Mouse (Mus musculus) activated CD4-positive, CD25-positive, alpha-beta regulatory T cell, adult 4 months (primary cell): Measurements from ENCODE around the gene Gm5127. TPM values are rescaled to one million over a fixed set of nuclear protein-coding genes. Genes with fewer than 3 reads are reported as not detected.

Experiments
- ATAC-seq: one replicate; pipeline ENCODE4 v1.8.0; 2017
- polyA plus RNA-seq, 2 experiments: library from polyadenylated mRNA; unstranded; fragments of 100-300 nt; shearing (Covaris generic); gene quantifications; one replicate each; pipeline ENCODE4 v1.2.1; 2017

Gene Gm5127
- polyA plus RNA-seq: 1 to 10 TPM; 2.3 to 4.4 TPM

DNA sequence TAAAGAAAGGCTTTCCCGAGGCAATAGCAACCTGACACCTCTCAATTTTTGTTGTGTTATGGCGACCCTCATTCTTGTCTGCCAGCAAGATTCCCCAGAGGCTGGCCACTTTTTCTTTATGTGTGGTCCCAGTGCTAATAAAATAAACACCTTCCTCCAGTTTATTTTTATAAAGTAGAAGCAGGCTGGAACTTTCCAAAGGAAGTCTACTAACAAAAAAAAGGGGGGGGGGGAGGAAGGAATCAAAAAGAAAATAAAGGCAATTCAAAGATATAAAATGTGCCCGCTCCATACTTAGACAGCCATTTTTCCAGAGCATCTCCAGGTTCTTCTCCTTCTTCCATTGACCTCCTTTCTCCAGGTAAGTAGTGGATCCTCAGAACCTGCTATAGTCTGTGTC, at the start of gene Gm5127:
Gene Gm5127, plus strand, starts transcription at position 301 of the 400 bp plus-strand sequence.
- ATAC-seq: no peak

DNA sequence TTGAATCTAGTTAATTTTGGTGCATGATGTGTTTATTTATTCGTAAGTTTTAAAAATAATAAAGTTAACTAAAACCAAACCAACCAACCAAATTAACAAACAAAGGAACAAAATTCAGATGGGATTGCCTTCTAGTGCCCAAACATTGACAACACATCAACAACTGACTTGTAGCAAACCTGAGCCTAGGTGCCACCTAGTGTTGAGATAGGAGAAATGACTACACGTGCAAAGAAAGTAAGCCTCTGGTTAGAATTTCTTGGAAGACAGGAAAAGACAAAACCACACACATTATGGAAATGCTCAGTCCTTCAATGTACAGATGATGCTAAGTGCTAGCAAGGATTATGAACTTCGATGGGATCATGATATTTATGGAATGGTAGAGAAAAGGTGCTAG, 46.6 kb upstream of the Gm5127 start:
- no peak for ATAC-seq

- no peak for ATAC-seq
Measured at GRCm38 (mm10) chrX:106555457-106555856, 27.5 kb upstream of the Gm5127 start.

- ATAC-seq: no peak
Measured at GRCm38 (mm10) chrX:106578966-106579365, 4.0 kb upstream of the Gm5127 start.

DNA sequence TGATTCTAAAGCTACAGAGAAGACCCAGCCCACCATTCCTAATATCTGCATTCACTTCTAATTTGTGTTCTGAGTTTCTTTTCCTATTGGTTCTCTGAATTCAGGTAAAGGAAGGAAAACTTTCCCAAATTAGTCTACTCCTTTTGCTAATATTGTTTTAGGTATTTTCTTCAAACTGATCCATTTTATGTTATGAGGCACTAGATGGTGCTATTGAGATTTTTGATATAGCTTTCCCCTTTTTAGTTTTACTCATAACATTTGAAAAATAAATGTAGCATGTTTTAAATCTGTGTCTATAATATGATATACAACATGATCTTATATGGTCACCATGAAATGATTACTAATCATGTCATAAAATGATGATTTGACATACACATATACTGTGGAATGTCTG, 2.6 kb upstream of the Gm5127 start:
- no peak for ATAC-seq

DNA sequence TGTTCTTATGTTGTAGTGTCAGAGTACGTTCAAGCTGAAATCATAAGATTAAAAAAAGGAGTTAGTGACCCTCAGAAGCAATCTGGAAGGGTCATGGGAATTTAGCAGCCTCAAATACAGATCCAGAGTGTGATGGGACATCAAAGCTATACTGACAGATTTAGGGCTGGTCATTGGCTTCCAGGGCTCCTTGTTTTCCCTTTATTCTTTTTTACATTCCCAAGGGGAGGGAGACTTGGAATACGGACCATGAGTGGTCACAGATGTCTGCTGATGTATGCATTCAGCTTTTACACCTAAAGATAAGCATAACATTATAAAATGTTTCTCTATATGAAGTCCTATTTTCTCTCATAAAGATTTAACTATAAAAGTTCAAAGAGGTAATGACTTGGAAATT, 789 bp upstream of the Gm5127 start:
- ATAC-seq: no peak

DNA sequence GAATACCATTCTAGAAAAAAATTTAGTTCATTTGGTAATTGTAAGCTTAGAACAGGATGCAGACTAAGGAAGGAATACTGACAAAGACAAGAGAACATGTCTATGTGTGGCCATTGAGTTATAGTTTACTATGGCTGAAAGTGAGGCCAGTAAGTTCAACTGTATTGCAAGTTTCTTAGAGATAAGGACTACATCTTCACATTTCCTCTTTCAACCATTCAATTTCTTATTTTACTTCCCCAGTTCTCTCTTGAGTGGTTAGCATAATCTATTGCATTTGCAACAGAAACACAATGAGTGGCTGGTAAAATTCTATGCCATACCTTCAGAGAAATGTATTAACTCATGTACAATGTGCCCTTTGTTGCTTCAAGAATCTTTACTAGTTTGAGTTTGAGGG, 10.9 kb downstream of the Gm5127 start:
- ATAC-seq: no peak

DNA sequence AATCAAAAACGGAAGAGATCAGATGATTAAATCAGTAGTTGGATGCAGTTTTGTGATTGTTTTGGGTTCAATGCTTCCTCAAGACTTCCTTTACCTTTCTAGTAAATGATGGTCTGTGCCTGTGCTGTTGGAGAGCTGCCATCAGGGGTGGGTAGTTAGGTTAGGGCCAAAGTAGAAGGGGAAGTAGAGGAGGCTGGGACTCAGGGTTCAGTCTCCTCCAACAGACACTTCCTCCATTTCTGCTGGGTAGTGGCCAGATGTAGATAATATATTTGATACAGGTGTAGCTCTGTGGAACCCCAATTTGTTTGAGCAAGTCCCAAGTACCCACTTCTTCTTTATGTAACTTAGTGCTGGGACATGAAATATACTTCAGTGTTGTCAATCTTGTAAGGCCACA, 12.9 kb downstream of the Gm5127 start:
- no peak for ATAC-seq

- peak; percentile 40 for ATAC-seq
Measured at GRCm38 (mm10) chrX:106602574-106603258, 19.7 kb downstream of the Gm5127 start.

GRCm38 (mm10) chrX:106603386-106603785, 20.4 kb downstream of the Gm5127 start, which contains the start of gene Cysltr1:
Cysltr1 (minus strand) TSS chrX:106603679.
- no peak for ATAC-seq

GRCm38 (mm10) chrX:106622512-106622911, 39.5 kb downstream of the Gm5127 start:
- peak; percentile 60 for ATAC-seq

GRCm38 (mm10) chrX:106623667-106624066, 40.7 kb downstream of the Gm5127 start:
- ATAC-seq: peak; percentile 70

GRCm38 (mm10) chrX:106628514-106628913, 45.5 kb downstream of the Gm5127 start:
- peak; percentile 60 for ATAC-seq

DNA sequence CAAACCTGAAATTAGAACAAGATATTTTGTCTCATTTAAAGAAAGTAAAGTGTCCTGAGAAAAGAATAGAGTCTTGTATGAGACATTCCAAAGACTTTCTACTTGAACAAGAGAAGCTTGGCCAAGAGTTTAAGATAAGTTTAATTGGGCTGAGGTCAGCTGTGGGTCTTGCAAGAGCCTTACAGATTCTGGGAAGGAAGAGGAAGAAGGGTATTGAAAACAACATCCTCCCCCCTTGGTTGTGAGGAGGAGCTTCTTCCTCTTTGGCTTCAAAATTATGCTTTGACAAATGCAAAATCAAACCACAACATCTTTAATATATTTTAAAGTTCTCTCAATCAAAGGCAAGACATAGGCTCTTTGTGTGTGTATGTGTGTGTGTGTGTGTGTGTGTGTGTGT, 50.6 kb downstream of the Gm5127 start:
- ATAC-seq: no peak

- ATAC-seq: no peak
Measured at GRCm38 (mm10) chrX:106634799-106635541, 52.0 kb downstream of the Gm5127 start.

DNA sequence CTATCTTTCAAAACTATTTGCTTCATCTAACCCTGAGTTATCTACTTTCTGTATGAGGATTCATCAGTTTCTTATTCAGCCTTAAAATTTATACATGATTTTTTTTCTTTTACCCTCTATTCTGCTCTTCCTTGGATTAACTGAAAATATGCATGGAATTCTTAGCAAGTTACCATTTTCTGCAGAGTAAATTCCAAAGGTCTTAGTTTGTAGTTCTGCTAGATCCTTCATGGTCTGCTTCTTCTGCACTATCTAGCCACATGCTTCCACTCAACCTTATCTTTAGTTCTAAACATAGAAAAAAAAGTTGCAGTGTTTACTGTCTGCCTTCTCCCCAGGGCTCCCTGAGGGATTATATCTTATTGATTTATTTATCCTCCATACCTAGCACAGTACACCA, 79.1 kb downstream of the Gm5127 start:
- ATAC-seq: no peak

- ATAC-seq: peak; percentile 97
Measured at GRCm38 (mm10) chrX:106704590-106704989, 121.6 kb downstream of the Gm5127 start.

DNA sequence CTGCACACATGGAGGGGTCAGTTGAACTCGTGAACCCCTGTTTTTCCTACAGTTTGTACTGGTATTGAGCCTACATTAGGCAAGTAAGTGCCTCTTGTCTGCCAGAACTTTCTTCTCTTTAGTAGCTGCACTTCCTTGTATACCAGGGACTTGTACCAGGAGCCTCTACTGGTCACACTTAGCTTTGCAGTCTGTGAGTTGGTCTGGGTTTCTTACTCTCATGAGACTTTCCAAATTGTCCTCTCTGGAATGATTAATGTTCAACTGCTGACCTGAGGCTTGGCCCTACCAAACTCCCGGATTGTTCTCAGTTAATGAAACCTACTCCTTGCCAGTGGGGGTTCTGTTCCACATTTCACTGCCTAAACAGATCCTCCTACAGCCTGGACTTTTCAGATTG, 134.2 kb downstream of the Gm5127 start:
- ATAC-seq: no peak

- no peak for ATAC-seq
Measured at GRCm38 (mm10) chrX:106742241-106742640, 159.3 kb downstream of the Gm5127 start.

DNA sequence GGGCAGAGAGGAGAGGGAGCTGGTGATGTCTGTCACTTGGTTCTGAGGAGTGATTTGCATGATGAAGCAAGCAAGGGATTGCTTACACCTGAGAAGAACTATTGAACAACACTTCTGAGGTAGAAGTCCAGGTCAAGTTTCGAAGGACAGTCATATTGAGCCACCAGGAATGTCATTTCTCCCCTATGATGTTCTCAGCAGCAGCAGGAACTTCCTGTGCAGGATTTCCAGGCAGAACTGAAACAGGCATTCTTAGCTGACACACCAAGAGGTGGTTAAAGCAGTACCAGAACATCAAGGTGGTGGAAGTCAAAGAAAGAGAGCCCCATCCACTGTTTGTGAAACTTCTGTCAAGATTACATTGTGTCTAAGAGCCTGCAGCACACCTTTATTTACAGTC, 172.3 kb downstream of the Gm5127 start:
- ATAC-seq: no peak
